Mouse (Mus musculus) megakaryocyte progenitor cell, adult 5-6 weeks (primary cell): Measurements from ENCODE around the gene Cpxm1. TPM values are rescaled to one million over a fixed set of nuclear protein-coding genes. Genes with fewer than 3 reads are reported as not detected.

Experiments
- ATAC-seq: replicated peaks from 2 replicates; pipeline ENCODE4 v1.8.0; 2016; ENCODE audit warnings: mild to moderate bottlenecking, moderate TSS enrichment, inconsistent platforms; ENCODE audit not compliant: poor library complexity
- total RNA-seq, 2 experiments: library from RNA; stranded (forward) in 1 of 2; stranded (reverse) in 1 of 2; fragments of 157-497, 149-512 nt in 1 of 2; fragments of 200-1000 nt in 1 of 2; gene quantifications; 2 replicates each; pipeline versions ENCODE4 v1.2.3 to v1.2.4; 2015 to 2017

Gene Cpxm1
- total RNA-seq, 2 experiments from 2014 or later, result 0.58 to 1.9 TPM

DNA sequence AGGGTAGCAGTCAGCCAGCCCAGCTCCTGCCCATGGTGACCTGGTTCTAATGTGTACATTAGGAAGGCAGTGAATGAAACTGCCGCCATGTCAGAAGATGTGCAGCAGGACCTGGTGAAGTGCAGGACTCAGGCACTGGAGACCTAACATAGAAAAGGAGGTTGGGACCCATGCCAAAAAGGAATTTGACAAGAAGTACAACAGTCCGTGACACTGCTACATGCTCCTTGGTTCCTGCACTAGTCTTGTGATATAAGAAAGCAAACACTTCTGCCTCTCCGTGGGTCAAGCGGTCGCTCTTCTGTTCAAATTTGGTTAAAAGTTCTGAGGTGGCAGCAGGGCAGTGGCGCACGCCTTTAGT is 56.2 kb downstream of the Cpxm1 start:
- no peak; the same call in 1 of the 2 replicates for ATAC-seq

Other genes with a start within 250 kb of the Cpxm1 start
- 269 and 277 TPM in 2 replicates for gene Snrpb, start 218.2 kb downstream of the Cpxm1 start, total RNA-seq (2015)
- gene Snrpb, start 218.2 kb downstream of the Cpxm1 start, total RNA-seq (2017), result 178 and 224 TPM in 2 replicates
- gene Tmc2, start 202.4 kb downstream of the Cpxm1 start, total RNA-seq (2015), result not detected in 2 replicates
- gene Tmc2, start 202.4 kb downstream of the Cpxm1 start, total RNA-seq (2017), result not detected in 2 replicates
- 433 and 507 TPM in 2 replicates for gene Nop56, start 123.1 kb downstream of the Cpxm1 start, total RNA-seq (2015)
- 455 and 508 TPM in 2 replicates for gene Nop56, start 123.1 kb downstream of the Cpxm1 start, total RNA-seq (2017)
- gene Idh3b, start 113.0 kb downstream of the Cpxm1 start, total RNA-seq (2015), result 160 and 172 TPM in 2 replicates
- 108 and 165 TPM in 2 replicates for gene Idh3b, start 113.0 kb downstream of the Cpxm1 start, total RNA-seq (2017)
- not detected in 2 replicates for gene Ebf4, start 102.4 kb downstream of the Cpxm1 start, total RNA-seq (2015)
- gene Ebf4, start 102.4 kb downstream of the Cpxm1 start, total RNA-seq (2017), result not detected in 2 replicates
- gene Gm28372, start 7.7 kb upstream of the Cpxm1 start, total RNA-seq (2015), result not detected in 2 replicates
- not detected in 2 replicates for gene Gm28372, start 7.7 kb upstream of the Cpxm1 start, total RNA-seq (2017)
- gene 1700020A23Rik, start 7.7 kb upstream of the Cpxm1 start, total RNA-seq (2015), result not detected in 2 replicates
- not detected in 2 replicates for gene 1700020A23Rik, start 7.7 kb upstream of the Cpxm1 start, total RNA-seq (2017)
- not detected in 2 replicates for gene Tmem239, start 8.9 kb upstream of the Cpxm1 start, total RNA-seq (2015)
- gene Tmem239, start 8.9 kb upstream of the Cpxm1 start, total RNA-seq (2017), result not detected in 2 replicates
- 102 and 115 TPM in 2 replicates for gene Vps16, start 26.8 kb upstream of the Cpxm1 start, total RNA-seq (2015)
- gene Vps16, start 26.8 kb upstream of the Cpxm1 start, total RNA-seq (2017), result 124 and 152 TPM in 2 replicates
- gene Pced1a, start 27.1 kb upstream of the Cpxm1 start, total RNA-seq (2015), result 10.3 and 15.5 TPM in 2 replicates
- 11.7 and 13.6 TPM in 2 replicates for gene Pced1a, start 27.1 kb upstream of the Cpxm1 start, total RNA-seq (2017)
- gene Ptpra, start 52.7 kb upstream of the Cpxm1 start, total RNA-seq (2015), result 47.2 and 67.1 TPM in 2 replicates
- 123 and 143 TPM in 2 replicates for gene Ptpra, start 52.7 kb upstream of the Cpxm1 start, total RNA-seq (2017)
- 60.3 and 71.9 TPM in 2 replicates for gene Mrps26, start 166.2 kb upstream of the Cpxm1 start, total RNA-seq (2015)
- gene Mrps26, start 166.2 kb upstream of the Cpxm1 start, total RNA-seq (2017), result 47.2 and 67.3 TPM in 2 replicates
- not detected in 2 replicates for gene Oxt, start 178.6 kb upstream of the Cpxm1 start, total RNA-seq (2015)
- not detected in 2 replicates for gene Oxt, start 178.6 kb upstream of the Cpxm1 start, total RNA-seq (2017)
- gene Avp, start 185.0 kb upstream of the Cpxm1 start, total RNA-seq (2015), result not detected in 2 replicates
- not detected in 2 replicates for gene Avp, start 185.0 kb upstream of the Cpxm1 start, total RNA-seq (2017)
- 16.1 and 21.0 TPM in 2 replicates for gene Fastkd5, start 232.5 kb upstream of the Cpxm1 start, total RNA-seq (2015)
- gene Fastkd5, start 232.5 kb upstream of the Cpxm1 start, total RNA-seq (2017), result 20.3 and 22.8 TPM in 2 replicates
- 5.7 and 9.3 TPM in 2 replicates for gene Ubox5, start 232.5 kb upstream of the Cpxm1 start, total RNA-seq (2015)
- 7.1 and 7.3 TPM in 2 replicates for gene Ubox5, start 232.5 kb upstream of the Cpxm1 start, total RNA-seq (2017)
- gene Lzts3, start 245.2 kb upstream of the Cpxm1 start, total RNA-seq (2015), result 0.15 and 0.32 TPM in 2 replicates
- gene Lzts3, start 245.2 kb upstream of the Cpxm1 start, total RNA-seq (2017), result 0.27 TPM in 1 of 2 replicates, not detected in the other